Mouse (Mus musculus): ENCODE measurements around the gene Txlna. TPM values are rescaled to one million over a fixed set of nuclear protein-coding genes. Genes with fewer than 3 reads are reported as not detected.

Txlna gene
- polyA plus RNA-seq, 1 experiment from 2014 or later, result 101 TPM

- peak overlapping the region; percentile 34 for H3K9ac ChIP-seq (ENCODE audit: low read length)
- H3K27ac ChIP-seq (ENCODE audit: low read depth, low read length), result no peak overlapping the region
- no peaks in the 10 kb centered on the region for H3K9me3 ChIP-seq (ENCODE audit: control insufficient read depth, low read length)
- no peaks in the 10 kb centered on the region for H3K36me3 ChIP-seq (ENCODE audit: control insufficient read depth, insufficient read depth, low read length)
- peak overlapping the region; percentile 23 for H3K4me3 ChIP-seq (ENCODE audit: low read depth, low read length)
- peaks cover 5% of the 10 kb centered on the region for H3K4me1 ChIP-seq (ENCODE audit: control insufficient read depth, insufficient read depth, low read length)
- 2% methylated on average over 36 of the region's 36 CpGs for WGBS
- DNase-seq (ENCODE audit: low spot score, missing footprints) (peak; percentile 98), ATAC-seq (ENCODE audit: low FRiP score) (peak; percentile 75)
- H3K27me3 ChIP-seq (ENCODE audit: control insufficient read depth, insufficient read depth, low read length), result no peaks in the 10 kb centered on the region
- peak overlapping the region; percentile 55 for H3K4me2 ChIP-seq
Observed at GRCm38 (mm10) chr4:129584884-129585608, 55.8 kb downstream of the Txlna start.

- Histone ChIP-seq H3K4me2 (peak overlapping the region; percentile 55), H3K4me1 (ENCODE audit: control insufficient read depth, insufficient read depth, low read length) (peaks cover 5% of the 10 kb centered on the region), H3K36me3 (ENCODE audit: control insufficient read depth, insufficient read depth, low read length) (no peaks in the 10 kb centered on the region), H3K9ac (ENCODE audit: low read length) (peak overlapping the region; percentile 34; the same call in 1 of the 2 replicates), H3K27ac (ENCODE audit: low read depth, low read length) (no peak overlapping the region), H3K27me3 (ENCODE audit: control insufficient read depth, insufficient read depth, low read length) (no peaks in the 10 kb centered on the region), H3K4me3 (ENCODE audit: low read depth, low read length) (peak overlapping the region; percentile 23; the same call in 1 of the 2 replicates), H3K9me3 (ENCODE audit: control insufficient read depth, low read length) (no peaks in the 10 kb centered on the region)
- DNase-seq (ENCODE audit: low spot score, missing footprints) (no peak), ATAC-seq (ENCODE audit: low FRiP score) (no peak)
- WGBS, result 74% methylated on average over 1 of the region's 1 CpGs
Observed at GRCm38 (mm10) chr4:129584370-129584769, 56.5 kb downstream of the Txlna start.

GRCm38 (mm10) chr4:129582251-129582650 lies 58.6 kb downstream of the Txlna start:
- no peak overlapping the region for H3K9ac ChIP-seq (ENCODE audit: low read length)
- H3K4me2 ChIP-seq, result no peak overlapping the region
- DNase-seq (ENCODE audit: low spot score, missing footprints), result no peak
- H3K9me3 ChIP-seq (ENCODE audit: control insufficient read depth, low read length), result no peaks in the 10 kb centered on the region
- H3K4me3 ChIP-seq (ENCODE audit: low read depth, low read length), result no peak overlapping the region
- WGBS, result 81% methylated on average over 1 of the region's 1 CpGs
- peaks cover 5% of the 10 kb centered on the region for H3K4me1 ChIP-seq (ENCODE audit: control insufficient read depth, insufficient read depth, low read length)
- H3K27me3 ChIP-seq (ENCODE audit: control insufficient read depth, insufficient read depth, low read length), result no peaks in the 10 kb centered on the region
- H3K27ac ChIP-seq (ENCODE audit: low read depth, low read length), result no peak overlapping the region
- ATAC-seq (ENCODE audit: low FRiP score), result no peak
- no peaks in the 10 kb centered on the region for H3K36me3 ChIP-seq (ENCODE audit: control insufficient read depth, insufficient read depth, low read length)

- H3K9ac ChIP-seq (ENCODE audit: low read length), result no peak overlapping the region
- WGBS, result 78% methylated on average over 7 of the region's 7 CpGs
- no peak overlapping the region for H3K4me3 ChIP-seq (ENCODE audit: low read depth, low read length)
- ATAC-seq (ENCODE audit: low FRiP score) (no peak), DNase-seq (ENCODE audit: low spot score, missing footprints) (no peak)
- H3K27me3 ChIP-seq (ENCODE audit: control insufficient read depth, insufficient read depth, low read length), result no peaks in the 10 kb centered on the region
- H3K36me3 ChIP-seq (ENCODE audit: control insufficient read depth, insufficient read depth, low read length), result no peaks in the 10 kb centered on the region
- H3K9me3 ChIP-seq (ENCODE audit: control insufficient read depth, low read length), result no peaks in the 10 kb centered on the region
- peaks cover 5% of the 10 kb centered on the region for H3K4me1 ChIP-seq (ENCODE audit: control insufficient read depth, insufficient read depth, low read length)
- H3K27ac ChIP-seq (ENCODE audit: low read depth, low read length), result no peak overlapping the region
- no peak overlapping the region for H3K4me2 ChIP-seq
Observed at GRCm38 (mm10) chr4:129580347-129580746, 60.5 kb downstream of the Txlna start.

- H3K27ac ChIP-seq (ENCODE audit: low read depth, low read length), result no peak within 1 kb of the TSS
- 87% methylated on average over 5 of the region's 5 CpGs for WGBS
- no peak within 1 kb of the TSS for H3K9ac ChIP-seq (ENCODE audit: low read length)
- H3K4me2 ChIP-seq, result peak within 1 kb of the TSS; percentile 8; the same call in 1 of the 2 replicates
- no peaks in the 10 kb centered on the region for H3K36me3 ChIP-seq (ENCODE audit: control insufficient read depth, insufficient read depth, low read length)
- H3K27me3 ChIP-seq (ENCODE audit: control insufficient read depth, insufficient read depth, low read length), result no peaks in the 10 kb centered on the region
- no peaks in the 10 kb centered on the region for H3K9me3 ChIP-seq (ENCODE audit: control insufficient read depth, low read length)
- no peak for DNase-seq (ENCODE audit: low spot score, missing footprints)
- no peak within 1 kb of the TSS for H3K4me3 ChIP-seq (ENCODE audit: low read depth, low read length)
- H3K4me1 ChIP-seq (ENCODE audit: control insufficient read depth, insufficient read depth, low read length), result no peaks in the 10 kb centered on the region
- ATAC-seq (ENCODE audit: low FRiP score), result no peak
Observed at GRCm38 (mm10) chr4:129578466-129578865, 62.4 kb downstream of the Txlna start, which contains the start of gene Fam167b. Fam167b (minus strand) TSS chr4:129578549.

GRCm38 (mm10) chr4:129577688-129578087 lies 63.2 kb downstream of the Txlna start:
- H3K4me1 ChIP-seq (ENCODE audit: control insufficient read depth, insufficient read depth, low read length), result no peaks in the 10 kb centered on the region
- H3K4me3 ChIP-seq (ENCODE audit: low read depth, low read length), result no peak overlapping the region
- no peaks in the 10 kb centered on the region for H3K9me3 ChIP-seq (ENCODE audit: control insufficient read depth, low read length)
- no peak for ATAC-seq (ENCODE audit: low FRiP score)
- 88% methylated on average over 7 of the region's 7 CpGs for WGBS
- H3K4me2 ChIP-seq, result no peak overlapping the region
- no peak for DNase-seq (ENCODE audit: low spot score, missing footprints)
- no peaks in the 10 kb centered on the region for H3K27me3 ChIP-seq (ENCODE audit: control insufficient read depth, insufficient read depth, low read length)
- H3K9ac ChIP-seq (ENCODE audit: low read length), result no peak overlapping the region
- no peaks in the 10 kb centered on the region for H3K36me3 ChIP-seq (ENCODE audit: control insufficient read depth, insufficient read depth, low read length)
- H3K27ac ChIP-seq (ENCODE audit: low read depth, low read length), result no peak overlapping the region

GRCm38 (mm10) chr4:129576863-129577491 lies 63.9 kb downstream of the Txlna start:
- Histone ChIP-seq H3K9me3 (ENCODE audit: control insufficient read depth, low read length) (no peaks in the 10 kb centered on the region), H3K4me2 (peak overlapping the region; percentile 8; the same call in 1 of the 2 replicates), H3K4me1 (ENCODE audit: control insufficient read depth, insufficient read depth, low read length) (no peaks in the 10 kb centered on the region), H3K27me3 (ENCODE audit: control insufficient read depth, insufficient read depth, low read length) (no peaks in the 10 kb centered on the region), H3K9ac (ENCODE audit: low read length) (0 out of 2 replicates have a peak overlapping the region, but pooled peaks have one; percentile 13), H3K36me3 (ENCODE audit: control insufficient read depth, insufficient read depth, low read length) (no peaks in the 10 kb centered on the region), H3K27ac (ENCODE audit: low read depth, low read length) (no peak overlapping the region), H3K4me3 (ENCODE audit: low read depth, low read length) (no peak overlapping the region)
- DNase-seq (ENCODE audit: low spot score, missing footprints) (peak; percentile 96), ATAC-seq (ENCODE audit: low FRiP score) (no peak)
- 28% methylated on average over 21 of the region's 21 CpGs for WGBS
